In the genomic region with DNA sequence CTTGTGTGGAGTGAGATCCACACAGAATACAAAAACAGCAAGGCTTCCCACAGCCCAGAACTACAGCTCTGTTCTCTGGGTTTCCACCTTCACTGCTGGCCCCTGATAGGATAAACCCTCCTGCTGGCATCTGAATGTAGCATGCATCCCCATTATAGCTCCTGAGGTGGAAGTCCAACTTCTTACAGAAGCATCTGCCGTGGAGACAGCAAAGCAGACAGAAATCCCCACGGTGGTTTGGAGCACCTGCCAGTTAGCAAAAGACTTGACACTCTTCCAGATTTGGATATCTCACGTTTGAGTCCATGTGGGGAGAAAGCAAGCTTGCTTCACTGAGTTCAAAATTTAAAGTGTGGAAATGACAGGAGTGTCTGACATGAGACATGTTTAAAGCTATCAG, we compare ENCODE assay signal across 15 mouse cellular contexts.
DNase-seq lines count a peak whose midpoint lies in the region; ATAC-seq and TF ChIP-seq lines count a peak whose summit lies in the region.
"Had no signal": no experiment of that assay in that cellular context is flagged by ENCODE, and none has a peak within 500 bp of the region (broad histone marks: within the 10 kb centered on the region; RNA-seq: fewer than 3 reads in every experiment).

No protein-coding gene starts in this region.

- H3K27ac ChIP-seq in midbrain, postnatal 0 days (ENCODE audit: low read depth, low read length), result no peak overlapping the region
- H3K27ac ChIP-seq in midbrain, embryonic 16.5 days (ENCODE audit: low read length), result no peak overlapping the region
- H3K27ac ChIP-seq in embryonic facial prominence, embryonic 10.5 days (replicated peaks), result no peak overlapping the region
- H3K27ac ChIP-seq: heart, embryonic 13.5 days; hindbrain, embryonic 12.5 days; liver, embryonic 12.5 days had no signal

- no peak overlapping the region for H3K4me2 ChIP-seq in midbrain, postnatal 0 days (ENCODE audit: low read depth, low read length, poor library complexity, severe bottlenecking)
- no peak overlapping the region for H3K4me2 ChIP-seq in midbrain, embryonic 16.5 days (ENCODE audit: low read length)
- H3K4me2 ChIP-seq: heart, embryonic 13.5 days; hindbrain, embryonic 12.5 days; liver, embryonic 12.5 days; midbrain, embryonic 11.5 days had no signal

- intact Hi-C loops in left cerebral cortex, postnatal 14 days (cut with DNase I), result no loop called here

- no peak for ATAC-seq in midbrain, postnatal 0 days (ENCODE audit: low FRiP score)
- ATAC-seq in midbrain, embryonic 16.5 days, result no peak
- ATAC-seq: CD4-positive, CD25-positive, alpha-beta regulatory T cell, adult 4 months; liver, embryonic 12.5 days had no signal

- H3K4me1 ChIP-seq in midbrain, postnatal 0 days (ENCODE audit: insufficient read depth, low read length), result no peaks in the 10 kb centered on the region
- H3K4me1 ChIP-seq in midbrain, embryonic 16.5 days (ENCODE audit: control insufficient read depth, insufficient read depth, low read length), result no peaks in the 10 kb centered on the region
- no peaks in the 10 kb centered on the region for H3K4me1 ChIP-seq in embryonic facial prominence, embryonic 10.5 days
- H3K4me1 ChIP-seq: hindbrain, embryonic 12.5 days; liver, embryonic 12.5 days had no signal

- no peaks in the 10 kb centered on the region for H3K36me3 ChIP-seq in midbrain, postnatal 0 days (ENCODE audit: insufficient read depth, low read length)
- H3K36me3 ChIP-seq in midbrain, embryonic 16.5 days (ENCODE audit: control insufficient read depth, insufficient read depth, low read length), result no peaks in the 10 kb centered on the region
- no peaks in the 10 kb centered on the region for H3K36me3 ChIP-seq in embryonic facial prominence, embryonic 10.5 days (replicated peaks)
- H3K36me3 ChIP-seq: heart, embryonic 13.5 days; hindbrain, embryonic 12.5 days; liver, embryonic 12.5 days had no signal

- H3K9ac ChIP-seq in midbrain, postnatal 0 days (replicated peaks; ENCODE audit: low read length, poor library complexity, severe bottlenecking), result no peak overlapping the region
- no peak overlapping the region for H3K9ac ChIP-seq in midbrain, embryonic 16.5 days (ENCODE audit: low read depth, low read length)
- H3K9ac ChIP-seq: heart, embryonic 13.5 days; hindbrain, embryonic 12.5 days; liver, embryonic 12.5 days had no signal

- no peak for TF ChIP-seq CTCF in midbrain, postnatal 0 days (IDR thresholded peaks at IDR 0.05)

- no peak overlapping the region for H3K4me3 ChIP-seq in midbrain, postnatal 0 days (ENCODE audit: low read depth, low read length)
- no peak overlapping the region for H3K4me3 ChIP-seq in midbrain, embryonic 16.5 days (ENCODE audit: low read depth, low read length)
- no peak overlapping the region for H3K4me3 ChIP-seq in embryonic facial prominence, embryonic 10.5 days
- H3K4me3 ChIP-seq: heart, embryonic 13.5 days; hindbrain, embryonic 12.5 days; liver, embryonic 12.5 days had no signal

- peak; percentile 46 for DNase-seq in midbrain, postnatal 0 days (ENCODE audit: low spot score)
- DNase-seq in cerebellum, postnatal 25 days, result peak; percentile 62 to 63
- peak; percentile 58 to 83 for DNase-seq in left cerebral cortex, postnatal 14 days (ENCODE audit: low spot score in 2 of 2)
- no peak for DNase-seq in embryonic facial prominence, embryonic 10.5 days (ENCODE audit: low spot score)
- no peak for DNase-seq in spleen, postnatal 4 days (ENCODE audit: low spot score in 2 of 2)
- no peak for DNase-seq in thymus, postnatal 36 days
- DNase-seq: gastrocnemius, postnatal 10 days; kidney, adult 18-20 months; lung, postnatal 14 days had no signal

- WGBS in midbrain, postnatal 0 days, result 58% methylated on average over 3 of the region's 3 CpGs
- 66% methylated on average over 3 of the region's 3 CpGs for WGBS in midbrain, embryonic 16.5 days
- 78% methylated on average over 3 of the region's 3 CpGs for WGBS in embryonic facial prominence, embryonic 10.5 days

- no peaks in the 10 kb centered on the region for H3K9me3 ChIP-seq in midbrain, postnatal 0 days (ENCODE audit: low read length)
- H3K9me3 ChIP-seq in midbrain, embryonic 16.5 days (replicated peaks; ENCODE audit: control insufficient read depth, low read length, poor library complexity, severe bottlenecking), result no peaks in the 10 kb centered on the region
- H3K9me3 ChIP-seq in embryonic facial prominence, embryonic 10.5 days, result no peaks in the 10 kb centered on the region
- H3K9me3 ChIP-seq: heart, embryonic 13.5 days; hindbrain, embryonic 12.5 days; liver, embryonic 12.5 days had no signal

- no peaks in the 10 kb centered on the region for H3K27me3 ChIP-seq in midbrain, postnatal 0 days (ENCODE audit: insufficient read depth, low read length)
- H3K27me3 ChIP-seq in midbrain, embryonic 16.5 days (ENCODE audit: control insufficient read depth, insufficient read depth, low read depth, low read length), result no peaks in the 10 kb centered on the region
- no peaks in the 10 kb centered on the region for H3K27me3 ChIP-seq in embryonic facial prominence, embryonic 10.5 days (replicated peaks; ENCODE audit: low read depth, poor library complexity, severe bottlenecking)
- H3K27me3 ChIP-seq: heart, embryonic 13.5 days; hindbrain, embryonic 12.5 days; liver, embryonic 12.5 days had no signal

Comparison
In these comparisons a context has a peak if more than half of its experiments do, and no peak if none do; other contexts are left out.
1. DNase-seq: peak in midbrain, postnatal 0 days (single experiment), cerebellum, postnatal 25 days (2 of 2) and left cerebral cortex, postnatal 14 days (2 of 2); none in embryonic facial prominence, embryonic 10.5 days (single experiment), spleen, postnatal 4 days (0 of 2) and thymus, postnatal 36 days (0 of 2).